Mouse (Mus musculus): ENCODE results near the gene Calml4.
"Not testable (repeated sequence)": the region's sequence is repeated elsewhere in the genome, so short reads cannot be mapped to it uniquely, and the experiment has no call there.

Calml4 gene

DNA sequence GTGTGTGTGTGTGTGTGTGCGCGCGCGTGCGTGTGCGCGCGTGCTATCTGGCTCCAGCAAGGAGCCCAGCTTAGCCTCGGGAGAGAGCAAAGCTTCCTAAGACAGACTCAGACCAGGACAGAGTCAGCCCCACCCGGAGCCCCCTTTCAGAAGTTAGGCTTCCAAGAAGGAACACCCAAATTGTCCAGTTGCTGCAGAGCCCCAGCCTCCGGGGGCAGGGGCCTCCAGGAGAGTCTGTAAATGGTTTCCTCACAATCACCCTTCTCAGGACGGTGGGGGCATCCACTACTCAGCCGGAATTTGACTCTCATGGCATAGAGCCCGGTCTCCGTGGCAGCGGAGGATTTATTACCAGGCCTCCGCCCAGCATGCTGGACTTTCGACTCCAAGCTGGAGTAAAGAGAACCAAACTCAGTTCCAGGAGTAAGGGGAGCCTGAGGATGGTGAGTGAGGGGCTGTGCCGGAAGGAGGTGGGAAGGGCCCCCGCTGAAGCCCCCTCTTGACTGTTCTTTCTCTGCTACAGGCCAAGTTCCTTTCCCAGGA lies at the start of gene Calml4:
TSS of gene Calml4 (plus strand) at position 362 of the 543 bp plus-strand sequence.
- peak; percentile 74 for DNase-seq (ENCODE audit: low read depth, low spot score)

GRCm38 (mm10) chr9:62810095-62810494 lies 47.8 kb upstream of the Calml4 start:
- DNase-seq (ENCODE audit: low read depth, low spot score), result no peak

- DNase-seq (ENCODE audit: low read depth, low spot score), result no peak
These were observed 47.1 kb upstream of the Calml4 start for GRCm38 (mm10) chr9:62810543-62811515.

DNA sequence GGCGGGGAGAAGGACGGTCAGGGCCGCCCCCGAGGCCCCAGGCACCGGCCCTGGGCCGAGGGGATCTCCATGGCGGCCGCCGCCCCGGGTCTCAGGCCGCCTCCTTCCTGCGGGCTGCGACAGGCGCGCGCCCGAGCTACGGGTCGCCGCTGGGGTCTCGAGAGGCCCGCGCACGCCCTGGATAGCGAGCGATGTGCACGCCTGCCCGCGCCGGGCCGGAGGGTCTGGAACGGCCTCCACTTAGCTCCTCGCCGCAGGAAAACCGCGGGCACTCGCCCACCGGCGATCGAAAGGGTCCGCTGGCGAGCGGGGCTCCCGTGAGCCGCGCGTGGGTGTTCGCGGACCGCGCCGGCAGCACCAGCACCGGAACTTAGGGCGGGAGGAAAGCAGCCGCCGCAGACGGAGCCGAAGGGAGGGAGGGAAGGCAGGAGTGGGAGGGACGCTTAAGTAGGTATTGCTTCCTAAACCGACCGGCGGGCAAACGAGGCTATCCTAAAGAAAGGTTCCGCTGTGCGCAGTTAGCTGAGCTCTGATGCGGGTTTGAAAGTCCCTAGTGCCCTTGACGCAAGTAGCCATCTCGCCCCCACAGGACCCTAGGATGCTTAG lies 46.3 kb upstream of the Calml4 start, which contains the start of gene Fem1b:
TSS of gene Fem1b (minus strand) at position 419 of the 606 bp plus-strand sequence.
- DNase-seq (ENCODE audit: low read depth, low spot score), result peak; percentile 90

- no peak for DNase-seq (ENCODE audit: low read depth, low spot score)
These were observed 45.4 kb upstream of the Calml4 start for GRCm38 (mm10) chr9:62812216-62813049.

GRCm38 (mm10) chr9:62814751-62815150 lies 43.1 kb upstream of the Calml4 start:
- DNase-seq (ENCODE audit: low read depth, low spot score), result no peak

GRCm38 (mm10) chr9:62816323-62817098 lies 41.4 kb upstream of the Calml4 start:
- no peak for DNase-seq (ENCODE audit: low read depth, low spot score)

GRCm38 (mm10) chr9:62817099-62817571 lies 40.7 kb upstream of the Calml4 start:
- DNase-seq (ENCODE audit: low read depth, low spot score), result no peak

DNA sequence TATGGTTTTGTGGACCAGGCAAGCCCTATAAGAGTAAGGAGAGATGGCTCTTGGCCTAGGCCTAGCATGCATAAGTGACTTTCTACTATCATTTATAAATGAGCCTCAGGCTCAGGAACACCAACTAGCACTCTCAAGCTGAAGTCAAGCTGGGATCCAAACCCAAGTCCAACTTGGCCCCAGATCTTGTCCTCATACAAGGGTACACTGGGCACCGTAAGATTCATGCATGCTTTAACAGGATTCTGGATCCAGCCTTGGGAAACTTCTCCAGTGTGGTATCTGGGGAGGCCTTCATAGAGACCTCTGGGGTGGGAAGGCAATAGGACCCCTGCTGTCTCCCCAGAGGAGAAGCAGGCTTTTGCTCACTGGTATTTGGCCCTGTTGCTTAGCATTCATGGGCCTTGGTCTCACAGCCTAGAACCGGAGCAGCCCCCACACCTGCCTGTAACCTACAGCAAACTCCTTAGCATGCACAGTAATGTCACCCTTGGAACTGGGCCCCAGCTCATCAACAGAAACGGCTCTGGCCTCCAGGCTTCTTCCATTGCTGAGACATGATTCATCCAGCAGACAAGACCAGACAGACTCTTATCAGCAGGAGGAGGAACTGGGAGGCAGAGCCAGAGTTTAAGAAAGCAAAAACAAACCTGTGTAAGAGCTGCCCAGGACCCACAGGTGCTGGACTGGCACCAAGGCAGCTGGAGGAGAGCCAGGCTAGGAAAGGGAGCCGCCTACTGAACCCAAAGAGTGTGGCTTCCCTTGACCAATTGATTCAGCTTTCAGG lies 39.9 kb upstream of the Calml4 start:
- DNase-seq (ENCODE audit: low read depth, low spot score), result no peak

DNA sequence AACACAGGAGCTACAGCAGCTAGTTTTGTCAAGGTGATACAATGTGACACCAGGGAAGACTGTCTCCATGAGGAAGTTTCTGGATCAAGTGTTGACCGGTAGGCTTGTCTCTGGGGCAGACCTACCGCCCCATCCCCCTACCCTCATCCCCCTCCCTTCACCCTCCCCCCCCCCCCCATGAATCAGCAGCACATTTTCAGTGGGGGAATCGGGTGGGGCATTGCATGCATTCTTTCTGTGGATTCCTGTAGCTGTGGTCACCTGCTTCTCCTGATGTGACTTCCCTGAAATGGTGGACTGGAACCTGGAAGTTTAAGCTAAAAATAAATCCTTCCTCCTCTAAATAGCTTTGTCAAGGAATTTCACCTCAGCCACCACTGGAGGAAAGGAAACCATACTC lies 38.4 kb upstream of the Calml4 start:
- DNase-seq (ENCODE audit: low read depth, low spot score), result no peak

GRCm38 (mm10) chr9:62819910-62820309 lies 38.0 kb upstream of the Calml4 start:
- DNase-seq (ENCODE audit: low read depth, low spot score), result not testable (repeated sequence)

DNA sequence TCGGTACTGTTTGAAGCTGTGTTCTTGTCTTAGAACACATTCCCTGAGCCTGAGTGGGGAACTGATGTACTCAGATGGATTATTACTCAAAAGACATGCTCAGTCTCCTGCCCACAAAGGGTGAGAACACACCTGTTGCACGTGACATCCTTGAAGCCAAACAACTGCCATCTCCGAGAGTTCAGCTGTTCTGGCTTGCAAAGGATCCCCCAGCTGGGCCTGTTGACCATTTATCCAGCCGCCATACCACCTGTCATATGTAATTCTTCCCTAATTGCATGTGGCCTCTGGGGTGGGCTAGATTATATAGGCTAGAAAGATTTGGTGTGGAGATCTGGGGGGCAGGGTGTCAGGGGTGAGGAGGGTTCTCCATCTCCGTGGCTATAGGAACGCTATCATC lies 37.1 kb upstream of the Calml4 start:
- DNase-seq (ENCODE audit: low read depth, low spot score), result no peak

DNA sequence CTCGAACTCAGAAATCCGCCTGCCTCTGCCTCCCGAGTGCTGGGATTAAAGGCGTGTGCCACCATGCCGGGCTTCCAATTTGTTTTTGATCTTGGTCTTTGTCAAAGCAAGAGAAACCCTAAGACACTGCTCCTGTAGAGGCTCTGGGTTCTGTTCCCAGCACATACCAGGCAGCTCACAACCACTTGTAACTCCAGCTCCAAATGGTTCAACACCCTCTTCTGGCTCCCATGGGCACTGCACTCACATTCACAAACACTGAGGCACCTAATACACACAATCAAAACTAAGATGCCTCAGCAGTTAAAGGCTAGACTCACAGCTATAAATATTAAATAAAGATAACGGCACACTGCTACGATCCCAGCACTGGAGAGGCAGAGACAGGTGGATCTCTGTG lies 36.1 kb upstream of the Calml4 start:
- DNase-seq (ENCODE audit: low read depth, low spot score), result no peak

DNA sequence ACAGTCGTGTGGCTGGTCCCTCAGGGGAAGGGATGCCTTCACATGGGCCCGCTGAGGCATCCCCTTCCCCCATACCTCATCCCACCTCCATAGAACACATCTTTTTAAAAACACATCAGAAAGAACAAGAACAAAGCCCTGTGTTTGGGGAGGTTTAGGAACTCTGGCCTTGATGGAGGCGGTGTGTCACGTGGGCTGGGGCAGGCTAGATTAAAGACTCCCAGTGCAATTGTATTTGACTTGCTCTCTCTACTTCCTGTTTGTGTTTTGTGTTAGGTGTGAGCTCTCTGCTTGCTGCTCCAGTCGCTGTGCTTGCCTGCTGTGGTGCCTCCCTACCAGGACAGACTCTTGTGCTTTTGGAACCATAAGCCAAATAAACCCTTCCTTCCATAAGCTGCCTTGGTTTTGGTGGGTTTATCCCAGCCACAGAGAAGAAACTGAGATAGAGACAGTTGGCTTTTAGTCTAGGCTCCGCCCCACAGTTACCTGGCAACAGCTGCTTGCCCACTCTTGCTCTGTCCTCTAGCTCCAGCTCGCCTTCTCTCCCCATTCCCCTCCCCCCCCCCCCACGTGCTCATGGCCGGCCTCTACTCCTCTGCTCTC lies 32.0 kb upstream of the Calml4 start:
- DNase-seq (ENCODE audit: low read depth, low spot score), result no peak

GRCm38 (mm10) chr9:62826456-62826855 lies 31.4 kb upstream of the Calml4 start:
- DNase-seq (ENCODE audit: low read depth, low spot score), result no peak

- DNase-seq (ENCODE audit: low read depth, low spot score), result peak; percentile 30
These were observed 29.8 kb upstream of the Calml4 start for GRCm38 (mm10) chr9:62827939-62828652.

- DNase-seq (ENCODE audit: low read depth, low spot score), result peak; percentile 95
These were observed 29.2 kb upstream of the Calml4 start for GRCm38 (mm10) chr9:62828662-62829086.

- DNase-seq (ENCODE audit: low read depth, low spot score), result no peak
These were observed 28.0 kb upstream of the Calml4 start for GRCm38 (mm10) chr9:62829877-62830276.

DNA sequence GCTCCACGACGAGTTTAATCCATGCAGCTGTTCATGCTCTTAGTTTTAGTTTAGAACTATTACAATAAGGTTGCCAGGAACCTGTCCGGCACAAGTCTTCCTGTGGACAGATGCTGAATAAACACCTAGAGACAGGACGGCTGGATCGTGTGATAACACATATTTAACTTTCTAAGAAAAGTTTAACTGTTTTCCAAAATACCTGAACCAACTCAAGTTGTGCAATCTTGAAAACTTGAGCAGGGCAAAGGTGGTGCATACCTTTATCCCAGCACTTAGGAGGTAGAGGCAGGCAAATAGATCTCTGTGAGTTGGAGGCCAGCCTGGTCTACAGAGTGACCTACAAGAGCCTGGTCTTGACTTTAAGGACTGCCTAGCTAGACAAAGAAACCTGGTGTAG lies 23.0 kb upstream of the Calml4 start:
- DNase-seq (ENCODE audit: low read depth, low spot score), result no peak
